Mouse (Mus musculus): Measurements from ENCODE around the gene Ankrd45. TPM values are rescaled to one million over a fixed set of nuclear protein-coding genes. Genes with fewer than 3 reads are reported as not detected.
A peak's percentile ranks its signal among the peaks of the same experiment; 100 is the strongest.
"Not testable (repeated sequence)": the region's sequence is repeated elsewhere in the genome, so short reads cannot be mapped to it uniquely, and the experiment has no call there.

Ankrd45 gene
- polyA plus RNA-seq, 1 experiment = not detected

DNA sequence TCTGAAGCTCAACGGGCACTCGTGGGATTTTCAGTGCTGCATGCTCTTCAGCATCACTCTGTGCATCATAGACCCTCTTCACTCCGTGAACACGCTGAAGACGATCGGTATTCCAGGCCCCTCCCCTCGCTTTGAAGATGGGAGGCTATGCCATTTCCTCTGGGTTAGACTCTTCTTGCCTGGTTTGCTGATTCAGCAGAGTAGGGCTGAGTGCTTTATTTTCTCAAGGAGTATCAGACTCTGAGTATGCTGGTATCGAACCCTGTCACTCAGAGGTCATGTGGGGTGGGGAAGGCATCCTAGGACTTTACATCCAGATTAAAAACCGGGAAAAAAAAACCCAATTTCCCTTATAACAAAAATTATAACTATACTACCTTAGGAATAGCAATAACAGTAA, 39.9 kb downstream of the Ankrd45 start:
- Histone ChIP-seq H3K4me1 (ENCODE audit: control insufficient read depth, insufficient read depth, low read length) (peaks cover 6% of the 10 kb centered on the region), H3K27ac (ENCODE audit: insufficient read depth, low read depth, low read length) (no peak overlapping the region), H3K4me3 (ENCODE audit: insufficient read depth, low read length) (no peak overlapping the region)
- TF ChIP-seq CTCF (IDR thresholded peaks at IDR 0.05; ENCODE audit: low read depth, low read length) = no peak
- no peak for TF ChIP-seq POLR2A (IDR thresholded peaks at IDR 0.05; ENCODE audit: borderline replicate concordance, low read depth, low read length)

DNA sequence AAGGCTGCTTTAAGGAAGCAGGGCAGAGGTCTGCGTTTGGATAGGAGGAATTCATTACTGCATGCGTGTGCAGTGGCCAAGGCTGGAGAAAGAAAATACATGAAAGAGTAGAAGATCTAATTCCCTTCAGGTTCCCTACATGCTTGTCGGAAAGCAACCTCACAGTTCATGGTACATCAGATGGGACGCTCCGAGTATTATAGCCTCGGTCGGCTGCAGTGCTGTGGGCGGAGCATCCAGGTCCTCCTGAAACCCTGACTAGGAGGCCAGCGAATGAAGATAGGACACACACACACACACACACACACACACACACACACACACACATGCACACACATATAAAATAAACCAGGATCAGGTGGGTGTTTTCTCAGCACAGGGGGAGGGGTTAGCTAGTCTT, 41.2 kb downstream of the Ankrd45 start:
- no peak for TF ChIP-seq POLR2A (IDR thresholded peaks at IDR 0.05; ENCODE audit: borderline replicate concordance, low read depth, low read length)
- TF ChIP-seq CTCF (IDR thresholded peaks at IDR 0.05; ENCODE audit: low read depth, low read length) = no peak
- Histone ChIP-seq H3K4me3 (ENCODE audit: insufficient read depth, low read length) (no peak overlapping the region), H3K27ac (ENCODE audit: insufficient read depth, low read depth, low read length) (no peak overlapping the region), H3K4me1 (ENCODE audit: control insufficient read depth, insufficient read depth, low read length) (peaks cover 6% of the 10 kb centered on the region)

DNA sequence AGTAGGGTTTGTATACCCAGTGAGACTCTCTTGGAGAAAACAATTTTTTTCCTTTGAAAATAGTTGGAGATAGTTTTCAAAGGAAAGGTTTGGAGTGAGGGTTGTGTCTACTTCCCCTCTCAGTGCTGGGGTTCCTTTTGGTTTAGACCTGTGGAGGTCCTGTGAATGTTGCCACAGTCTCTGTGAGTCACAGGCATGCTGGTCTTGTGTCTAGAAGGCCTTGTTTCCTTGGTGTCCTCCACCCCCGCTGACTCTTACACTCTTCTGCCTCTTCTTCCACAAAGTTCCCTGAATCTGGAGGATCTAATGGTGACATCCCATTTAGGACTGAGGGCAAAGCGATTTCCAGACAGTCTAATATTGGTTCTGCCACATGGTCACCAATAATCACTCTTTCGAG, 42.9 kb downstream of the Ankrd45 start:
- Histone ChIP-seq H3K4me1 (ENCODE audit: control insufficient read depth, insufficient read depth, low read length) (peaks cover 6% of the 10 kb centered on the region), H3K4me3 (ENCODE audit: insufficient read depth, low read length) (no peak overlapping the region), H3K27ac (ENCODE audit: insufficient read depth, low read depth, low read length) (no peak overlapping the region)
- TF ChIP-seq CTCF (IDR thresholded peaks at IDR 0.05; ENCODE audit: low read depth, low read length) = no peak
- TF ChIP-seq POLR2A (IDR thresholded peaks at IDR 0.05; ENCODE audit: borderline replicate concordance, low read depth, low read length) = no peak

DNA sequence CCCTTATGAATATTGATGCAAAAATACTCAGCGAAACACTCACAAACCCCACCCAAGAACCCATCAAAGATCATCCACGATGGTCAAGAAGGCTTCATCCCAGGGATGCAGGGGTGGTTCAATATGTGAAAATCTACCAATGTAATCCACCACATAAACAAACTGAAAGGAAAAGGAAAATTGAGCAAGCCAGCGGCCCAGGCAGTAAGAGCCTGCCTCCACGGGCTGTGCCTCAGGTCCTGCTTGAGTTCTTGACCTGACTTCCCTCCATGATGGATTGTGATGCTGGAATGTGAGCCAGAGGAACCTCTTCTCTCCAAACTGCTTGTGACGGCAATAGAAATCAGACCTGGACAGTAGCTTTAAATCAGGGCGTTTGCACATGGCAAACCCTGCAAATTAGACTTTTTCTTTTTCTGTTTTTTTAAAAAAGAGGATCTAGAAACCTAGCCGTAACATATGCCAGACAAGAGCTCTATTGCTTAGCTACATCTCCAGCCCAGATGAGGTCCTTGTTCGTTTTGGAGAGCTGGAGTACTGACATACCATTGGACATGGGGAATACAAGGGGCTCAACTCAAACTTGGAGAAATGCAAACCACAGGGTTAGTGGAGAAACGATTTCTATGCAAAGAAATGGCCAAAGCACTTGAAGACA, 47.9 kb downstream of the Ankrd45 start:
- Histone ChIP-seq H3K27ac (ENCODE audit: insufficient read depth, low read depth, low read length) (no peak overlapping the region), H3K4me3 (ENCODE audit: insufficient read depth, low read length) (no peak overlapping the region), H3K4me1 (ENCODE audit: control insufficient read depth, insufficient read depth, low read length) (peaks cover 4% of the 10 kb centered on the region)
- TF ChIP-seq POLR2A (IDR thresholded peaks at IDR 0.05; ENCODE audit: borderline replicate concordance, low read depth, low read length) (no peak), CTCF (IDR thresholded peaks at IDR 0.05; ENCODE audit: low read depth, low read length) (no peak)

DNA sequence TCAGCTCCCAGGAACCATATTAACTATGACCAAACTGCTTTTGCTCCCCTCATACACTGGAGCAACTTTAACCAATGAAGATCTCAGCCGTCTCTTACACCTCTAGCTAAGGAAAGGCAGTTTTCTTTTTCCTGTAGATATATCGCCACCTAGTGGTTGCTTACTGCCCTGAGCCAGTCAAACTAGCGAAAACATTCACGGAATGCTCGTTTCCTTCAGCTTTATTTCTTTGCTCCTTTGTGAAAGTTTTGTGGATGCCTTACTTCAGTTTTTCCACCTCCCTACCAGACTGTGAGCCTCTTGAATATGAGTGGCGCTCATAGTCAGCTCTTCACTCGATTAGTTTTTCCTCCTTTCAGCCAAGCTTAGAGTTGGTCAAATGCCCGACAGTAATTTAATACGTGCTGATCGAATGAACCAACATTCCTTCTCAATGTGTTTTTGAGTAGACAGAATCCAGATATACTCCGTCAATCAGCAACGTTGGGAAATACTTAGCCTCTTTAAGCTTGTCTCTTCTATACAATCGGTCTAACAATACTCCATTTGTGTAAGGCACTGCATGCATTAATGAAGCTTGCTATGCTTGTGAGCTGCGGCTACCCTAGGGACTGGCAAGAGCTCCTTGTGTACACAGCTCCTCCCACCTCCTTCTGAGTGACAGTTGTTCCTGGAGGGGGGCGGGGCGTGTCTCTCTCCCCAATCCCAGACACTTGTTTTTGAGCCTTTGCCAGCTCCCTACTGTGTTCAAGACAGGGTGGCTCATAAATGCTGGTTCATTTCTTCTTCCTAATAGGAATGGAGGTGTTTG, 53.3 kb downstream of the Ankrd45 start:
- Histone ChIP-seq H3K4me1 (ENCODE audit: control insufficient read depth, insufficient read depth, low read length) (no peaks in the 10 kb centered on the region; the same call in 1 of the 2 replicates), H3K27ac (ENCODE audit: insufficient read depth, low read depth, low read length) (no peak overlapping the region), H3K4me3 (ENCODE audit: insufficient read depth, low read length) (peak overlapping the region; percentile 52)
- no peak for TF ChIP-seq POLR2A (IDR thresholded peaks at IDR 0.05; ENCODE audit: borderline replicate concordance, low read depth, low read length)
- no peak for TF ChIP-seq CTCF (IDR thresholded peaks at IDR 0.05; ENCODE audit: low read depth, low read length)

DNA sequence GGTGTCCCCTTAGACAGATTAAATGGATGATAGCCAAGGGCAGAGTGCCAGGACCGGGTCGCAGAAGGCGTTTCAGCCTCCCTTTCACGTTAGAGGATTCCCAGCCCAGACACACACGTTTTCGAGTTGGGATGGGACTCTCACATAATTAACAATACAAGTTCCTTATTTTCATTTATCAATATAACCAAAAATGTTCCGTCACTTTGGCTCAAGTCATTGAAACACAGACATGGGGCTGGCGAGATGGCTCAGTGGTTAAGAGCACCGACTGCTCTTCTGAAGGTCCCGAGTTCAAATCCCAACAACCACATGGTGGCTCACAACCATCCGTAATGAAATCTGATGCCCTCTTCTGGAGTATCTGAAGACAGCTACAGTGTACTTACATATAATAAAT, 53.9 kb downstream of the Ankrd45 start:
- H3K4me1 ChIP-seq (ENCODE audit: control insufficient read depth, insufficient read depth, low read length); H3K27ac ChIP-seq (ENCODE audit: insufficient read depth, low read depth, low read length): not testable (repeated sequence)
- peak overlapping the region; percentile 52 for H3K4me3 ChIP-seq (ENCODE audit: insufficient read depth, low read length)

DNA sequence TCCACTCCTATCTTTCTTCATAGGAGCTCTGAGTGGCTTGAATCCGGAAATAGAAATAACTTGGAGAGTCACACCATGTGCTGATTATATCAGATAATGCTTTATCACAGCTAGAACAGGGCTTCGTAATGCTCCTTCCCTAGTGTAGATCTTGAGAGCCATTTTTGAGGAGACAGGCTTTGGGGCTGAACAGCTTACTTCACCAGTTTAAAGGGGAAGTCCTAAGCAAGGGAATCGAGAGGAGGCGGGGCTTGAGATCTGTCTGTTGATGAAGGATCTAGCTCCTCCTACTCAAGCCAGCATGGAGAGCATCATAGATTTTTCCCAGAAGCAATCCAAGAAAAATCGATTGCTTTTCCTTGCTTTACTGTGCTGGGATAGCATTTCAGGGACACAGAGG, 57.4 kb downstream of the Ankrd45 start:
- no peak for TF ChIP-seq POLR2A (IDR thresholded peaks at IDR 0.05; ENCODE audit: borderline replicate concordance, low read depth, low read length)
- no peak for TF ChIP-seq CTCF (IDR thresholded peaks at IDR 0.05; ENCODE audit: low read depth, low read length)
- Histone ChIP-seq H3K27ac (ENCODE audit: insufficient read depth, low read depth, low read length) (no peak overlapping the region), H3K4me3 (ENCODE audit: insufficient read depth, low read length) (no peak overlapping the region), H3K4me1 (ENCODE audit: control insufficient read depth, insufficient read depth, low read length) (no peaks in the 10 kb centered on the region; the same call in 1 of the 2 replicates)

DNA sequence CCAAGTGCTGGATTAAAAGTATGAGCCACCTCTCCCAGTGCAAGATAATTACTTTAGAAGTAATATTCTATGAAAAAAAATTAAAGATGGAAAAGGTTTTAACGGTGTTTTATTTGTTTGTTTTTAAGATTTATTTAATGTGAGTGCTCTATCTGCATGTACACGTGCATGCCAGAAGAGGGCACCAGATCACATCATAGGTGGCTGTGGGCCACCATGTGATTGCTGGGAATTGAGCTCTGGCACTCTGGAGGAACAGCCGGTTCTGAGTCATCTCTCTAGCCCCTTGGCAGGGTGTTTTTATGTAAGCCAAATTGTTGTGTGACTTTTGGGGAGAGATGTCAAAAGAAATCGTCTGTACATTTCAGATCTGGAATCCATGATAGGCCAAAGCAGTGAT, 72.0 kb downstream of the Ankrd45 start:
- no peak overlapping the region for H3K4me3 ChIP-seq (ENCODE audit: insufficient read depth, low read length)
- H3K4me1 ChIP-seq (ENCODE audit: control insufficient read depth, insufficient read depth, low read length) = no peaks in the 10 kb centered on the region
- peak; percentile 88 for TF ChIP-seq CTCF (IDR thresholded peaks at IDR 0.05; ENCODE audit: low read depth, low read length)
- no peak for TF ChIP-seq POLR2A (IDR thresholded peaks at IDR 0.05; ENCODE audit: borderline replicate concordance, low read depth, low read length)
- no peak overlapping the region for H3K27ac ChIP-seq (ENCODE audit: insufficient read depth, low read depth, low read length)

DNA sequence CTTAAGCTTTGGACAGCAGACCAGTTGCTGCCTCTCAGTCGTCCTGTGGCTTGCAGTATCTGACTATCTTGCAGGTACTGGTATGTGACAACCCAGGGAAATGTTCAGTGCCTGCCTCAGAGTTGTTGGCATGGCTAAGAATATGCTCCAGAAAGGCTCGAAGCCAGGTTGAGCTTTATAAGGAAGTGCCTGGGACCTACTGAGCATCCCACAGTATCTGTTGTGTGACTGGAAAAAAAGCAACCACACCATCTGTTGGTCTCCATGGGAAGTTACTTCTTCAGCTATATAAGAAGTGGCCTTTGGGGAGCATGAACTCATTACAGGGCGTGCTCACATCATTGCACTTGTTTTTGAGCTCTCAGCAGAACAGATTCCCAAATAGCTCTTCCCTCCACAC, 77.3 kb downstream of the Ankrd45 start:
- no peak overlapping the region for H3K27ac ChIP-seq (ENCODE audit: insufficient read depth, low read depth, low read length)
- no peaks in the 10 kb centered on the region for H3K4me1 ChIP-seq (ENCODE audit: control insufficient read depth, insufficient read depth, low read length)
- TF ChIP-seq POLR2A (IDR thresholded peaks at IDR 0.05; ENCODE audit: borderline replicate concordance, low read depth, low read length) (no peak), CTCF (IDR thresholded peaks at IDR 0.05; ENCODE audit: low read depth, low read length) (no peak)
- no peak overlapping the region for H3K4me3 ChIP-seq (ENCODE audit: insufficient read depth, low read length)

Other genes starting within 250 kb of the Ankrd45 start
- 20.1 and 23.0 TPM in 2 replicates for gene Rc3h1, start 236.3 kb upstream of the Ankrd45 start, polyA plus RNA-seq (2012; ENCODE audit: insufficient read depth, insufficient read length, missing spikeins)
- gene Serpinc1, start 164.1 kb upstream of the Ankrd45 start, polyA plus RNA-seq (2012; ENCODE audit: insufficient read depth, insufficient read length, missing spikeins) = 0.92 and 1.0 TPM in 2 replicates
- gene Zbtb37, start 107.8 kb upstream of the Ankrd45 start, polyA plus RNA-seq (2012; ENCODE audit: insufficient read depth, insufficient read length, missing spikeins) = 8.2 and 8.3 TPM in 2 replicates
- 11.3 and 15.2 TPM in 2 replicates for gene Dars2, start 72.0 kb upstream of the Ankrd45 start, polyA plus RNA-seq (2012; ENCODE audit: insufficient read depth, insufficient read length, missing spikeins)
- 21.5 and 22.1 TPM in 2 replicates for gene Cenpl, start 72.0 kb upstream of the Ankrd45 start, polyA plus RNA-seq (2012; ENCODE audit: insufficient read depth, insufficient read length, missing spikeins)
- 19.5 and 21.3 TPM in 2 replicates for gene Klhl20, start 11.2 kb upstream of the Ankrd45 start, polyA plus RNA-seq (2012; ENCODE audit: insufficient read depth, insufficient read length, missing spikeins)
- not detected in 2 replicates for gene Tex50, start 16.6 kb downstream of the Ankrd45 start, polyA plus RNA-seq (2012; ENCODE audit: insufficient read depth, insufficient read length, missing spikeins)
- 69.5 and 73.7 TPM in 2 replicates for gene Prdx6, start 108.5 kb downstream of the Ankrd45 start, polyA plus RNA-seq (2012; ENCODE audit: insufficient read depth, insufficient read length, missing spikeins)